Mouse (Mus musculus) liver, embryonic 13.5 days (tissue): Measurements from ENCODE around the gene Cep295nl. TPM values are rescaled to one million over a fixed set of nuclear protein-coding genes. Genes with fewer than 3 reads are reported as not detected.
A peak's percentile ranks its signal among the peaks of the same experiment; 100 is the strongest.
"Not testable (repeated sequence)": the region's sequence is repeated elsewhere in the genome, so short reads cannot be mapped to it uniquely, and the experiment has no call there.

Experiments
- ATAC-seq: fragments of 200-750 bp; cut with Nextera tagmentation; 2 replicates; pipeline ENCODE4 v1.8.0; 2017; ENCODE audit warnings: low read depth, mild to moderate bottlenecking, moderate number of reproducible peaks, moderate library complexity
- DNase-seq: peaks from one replicate; pipeline ENCODE4 v3.0.0; 2022
- H3K27ac ChIP-seq: fragments of 300-500 bp; sonication (generic); 2 replicates; pipeline ENCODE4 v1.5.1; 2015; ENCODE audit warnings: moderate library complexity, mild to moderate bottlenecking, inconsistent platforms
- H3K27me3 ChIP-seq: fragments of 300-500 bp; sonication (generic); 2 replicates; pipeline ENCODE4 v1.6.1; 2015; ENCODE audit warnings: mild to moderate bottlenecking, inconsistent platforms
- H3K36me3 ChIP-seq: fragments of 300-500 bp; sonication (generic); 2 replicates; pipeline ENCODE4 v1.6.1; 2015; ENCODE audit warnings: mild to moderate bottlenecking, inconsistent platforms
- H3K4me1 ChIP-seq: fragments of 300-500 bp; sonication (generic); replicated peaks from 2 replicates; pipeline ENCODE4 v1.6.1; 2015; ENCODE audit warnings: inconsistent platforms
- H3K4me2 ChIP-seq: fragments of 300-500 bp; sonication (generic); 2 replicates; pipeline ENCODE4 v1.6.1; 2015; ENCODE audit warnings: inconsistent platforms, mild to moderate bottlenecking, moderate library complexity
- H3K4me3 ChIP-seq: fragments of 300-500 bp; sonication (generic); replicated peaks from 2 replicates; pipeline ENCODE4 v1.5.1; 2015; ENCODE audit warnings: mild to moderate bottlenecking, inconsistent platforms
- H3K9ac ChIP-seq: fragments of 300-500 bp; sonication (generic); 2 replicates; pipeline ENCODE4 v1.6.1; 2015; ENCODE audit warnings: mild to moderate bottlenecking, inconsistent platforms
- H3K9me3 ChIP-seq: fragments of 300-500 bp; sonication (generic); replicated peaks from 2 replicates; pipeline ENCODE4 v1.6.1; 2016; ENCODE audit warnings: inconsistent platforms
- WGBS: fragments of 180-500 bp; shearing (Covaris S2); methylation state at CpG from one replicate; pipeline ENCODE4 v1.1.7; 2015; ENCODE audit not compliant: insufficient replicate concordance; 5-methylcytosine and 5-hydroxymethylcytosine counted together
- polyA plus RNA-seq: library from polyadenylated mRNA; unstranded; fragments of >200 nt; fragmentation: Nextera tagmentation; extraction: Ambion mirVana; gene quantifications from 2 replicates; pipeline ENCODE4 v1.2.1, GENCODE M21; 2015

Cep295nl gene
- not detected in 2 replicates for polyA plus RNA-seq

GRCm38 (mm10) chr11:118342400-118342981 is at the start of gene Cep295nl:
Cep295nl (minus strand) TSS chr11:118342500.
- Histone ChIP-seq H3K27me3 (no peaks in the 10 kb centered on the region; the same call in 1 of the 2 replicates), H3K36me3 (no peaks in the 10 kb centered on the region), H3K4me3 (no peak within 1 kb of the TSS), H3K27ac (no peak within 1 kb of the TSS), H3K9me3 (no peaks in the 10 kb centered on the region), H3K4me1 (no peaks in the 10 kb centered on the region), H3K9ac (no peak within 1 kb of the TSS), H3K4me2 (no peak within 1 kb of the TSS)
- WGBS: 38% methylated on average over 7 of the region's 7 CpGs
- no peak for DNase-seq
- ATAC-seq: no peak

GRCm38 (mm10) chr11:118387816-118388215 is 45.5 kb upstream of the Cep295nl start:
- not testable (repeated sequence) for H3K36me3 ChIP-seq, H3K27ac ChIP-seq, H3K4me2 ChIP-seq, H3K4me3 ChIP-seq, H3K27me3 ChIP-seq, H3K9me3 ChIP-seq, H3K9ac ChIP-seq, H3K4me1 ChIP-seq, DNase-seq, ATAC-seq
- WGBS: 81% methylated on average over 13 of the region's 13 CpGs

- peak; percentile 32 for DNase-seq
- 33% methylated on average over 11 of the region's 11 CpGs for WGBS
- Histone ChIP-seq H3K27ac (no peak overlapping the region), H3K27me3 (no peaks in the 10 kb centered on the region), H3K4me3 (no peak overlapping the region), H3K9me3 (no peaks in the 10 kb centered on the region), H3K36me3 (no peaks in the 10 kb centered on the region), H3K4me2 (no peak overlapping the region), H3K9ac (no peak overlapping the region), H3K4me1 (no peaks in the 10 kb centered on the region)
- no peak for ATAC-seq
These were observed 37.1 kb upstream of the Cep295nl start for GRCm38 (mm10) chr11:118379251-118380009.

GRCm38 (mm10) chr11:118378656-118379055 is 36.4 kb upstream of the Cep295nl start:
- DNase-seq: no peak
- Histone ChIP-seq H3K4me2 (no peak overlapping the region), H3K27ac (no peak overlapping the region), H3K4me1 (no peaks in the 10 kb centered on the region), H3K9ac (no peak overlapping the region), H3K36me3 (no peaks in the 10 kb centered on the region), H3K27me3 (no peaks in the 10 kb centered on the region), H3K4me3 (no peak overlapping the region), H3K9me3 (no peaks in the 10 kb centered on the region)
- ATAC-seq: no peak
- WGBS: 63% methylated on average over 6 of the region's 6 CpGs

GRCm38 (mm10) chr11:118376323-118376722 is 34.0 kb upstream of the Cep295nl start:
- ATAC-seq, H3K9ac ChIP-seq, H3K36me3 ChIP-seq, DNase-seq, H3K27ac ChIP-seq, H3K4me1 ChIP-seq, H3K4me2 ChIP-seq, H3K27me3 ChIP-seq, H3K9me3 ChIP-seq, H3K4me3 ChIP-seq: not testable (repeated sequence)

GRCm38 (mm10) chr11:118375881-118376280 is 33.6 kb upstream of the Cep295nl start:
- no peak overlapping the region for H3K9ac ChIP-seq

GRCm38 (mm10) chr11:118375461-118375860 is 33.2 kb upstream of the Cep295nl start:
- Histone ChIP-seq H3K9ac (no peak overlapping the region), H3K4me2 (no peak overlapping the region), H3K27me3 (no peaks in the 10 kb centered on the region), H3K4me1 (no peaks in the 10 kb centered on the region), H3K27ac (no peak overlapping the region), H3K4me3 (no peak overlapping the region), H3K36me3 (no peaks in the 10 kb centered on the region), H3K9me3 (no peaks in the 10 kb centered on the region)
- DNase-seq (no peak), ATAC-seq (no peak)
- 69% methylated on average over 8 of the region's 8 CpGs for WGBS

More at GRCm38 (mm10) chr11:118375881-118376280, 33.6 kb upstream of the Cep295nl start:
- H3K9me3 ChIP-seq: no peaks in the 10 kb centered on the region
- H3K36me3 ChIP-seq: no peaks in the 10 kb centered on the region
- no peak overlapping the region for H3K4me3 ChIP-seq
- DNase-seq: no peak
- no peak overlapping the region for H3K27ac ChIP-seq
- WGBS: 62% methylated on average over 5 of the region's 5 CpGs
- H3K4me1 ChIP-seq: no peaks in the 10 kb centered on the region
- no peaks in the 10 kb centered on the region for H3K27me3 ChIP-seq
- no peak for ATAC-seq
- no peak overlapping the region for H3K4me2 ChIP-seq

GRCm38 (mm10) chr11:118375006-118375405 is 32.7 kb upstream of the Cep295nl start:
- DNase-seq (no peak), ATAC-seq (no peak)
- no peak overlapping the region for H3K4me3 ChIP-seq
- no peaks in the 10 kb centered on the region for H3K9me3 ChIP-seq
- no peak overlapping the region for H3K9ac ChIP-seq
- no peaks in the 10 kb centered on the region for H3K27me3 ChIP-seq
- no peaks in the 10 kb centered on the region for H3K4me1 ChIP-seq
- no peak overlapping the region for H3K4me2 ChIP-seq
- H3K36me3 ChIP-seq: no peaks in the 10 kb centered on the region
- no peak overlapping the region for H3K27ac ChIP-seq

GRCm38 (mm10) chr11:118374506-118374905 is 32.2 kb upstream of the Cep295nl start:
- DNase-seq (no peak), ATAC-seq (no peak)
- H3K4me3 ChIP-seq: no peak overlapping the region
- WGBS: 41% methylated on average over 5 of the region's 5 CpGs
- H3K27ac ChIP-seq: no peak overlapping the region
- no peak overlapping the region for H3K9ac ChIP-seq
- H3K27me3 ChIP-seq: 0 out of 2 replicates have a peak, but pooled peaks cover 1% of the 10 kb centered on the region
- no peaks in the 10 kb centered on the region for H3K4me1 ChIP-seq
- no peak overlapping the region for H3K4me2 ChIP-seq
- no peaks in the 10 kb centered on the region for H3K9me3 ChIP-seq
- H3K36me3 ChIP-seq: no peaks in the 10 kb centered on the region

- DNase-seq (no peak), ATAC-seq (no peak)
- H3K4me3 ChIP-seq: no peak overlapping the region
- H3K27ac ChIP-seq: no peak overlapping the region
- no peak overlapping the region for H3K9ac ChIP-seq
- 0 out of 2 replicates have a peak, but pooled peaks cover 3% of the 10 kb centered on the region for H3K27me3 ChIP-seq
- no peak overlapping the region for H3K4me2 ChIP-seq
- 52% methylated on average over 7 of the region's 7 CpGs for WGBS
- no peaks in the 10 kb centered on the region for H3K36me3 ChIP-seq
- H3K9me3 ChIP-seq: no peaks in the 10 kb centered on the region
- H3K4me1 ChIP-seq: no peaks in the 10 kb centered on the region
These were observed 30.3 kb upstream of the Cep295nl start for GRCm38 (mm10) chr11:118372641-118373040.

GRCm38 (mm10) chr11:118371876-118372275 is 29.6 kb upstream of the Cep295nl start:
- WGBS: 71% methylated on average over 7 of the region's 7 CpGs
- H3K4me3 ChIP-seq: no peak overlapping the region
- ATAC-seq: no peak
- no peaks in the 10 kb centered on the region for H3K4me1 ChIP-seq
- no peaks in the 10 kb centered on the region for H3K9me3 ChIP-seq
- 0 out of 2 replicates have a peak, but pooled peaks cover 3% of the 10 kb centered on the region for H3K27me3 ChIP-seq
- DNase-seq: no peak
- H3K4me2 ChIP-seq: no peak overlapping the region
- H3K36me3 ChIP-seq: no peaks in the 10 kb centered on the region
- no peak overlapping the region for H3K9ac ChIP-seq
- no peak overlapping the region for H3K27ac ChIP-seq

GRCm38 (mm10) chr11:118369657-118370056 is 27.4 kb upstream of the Cep295nl start:
- WGBS: 51% methylated on average over 8 of the region's 8 CpGs

More at GRCm38 (mm10) chr11:118369657-118370056, 27.4 kb upstream of the Cep295nl start:
- H3K27ac ChIP-seq: no peak overlapping the region
- ATAC-seq (no peak), DNase-seq (no peak)
- H3K27me3 ChIP-seq: 0 out of 2 replicates have a peak, but pooled peaks cover 3% of the 10 kb centered on the region
- H3K4me2 ChIP-seq: no peak overlapping the region
- no peaks in the 10 kb centered on the region for H3K36me3 ChIP-seq
- H3K4me1 ChIP-seq: no peaks in the 10 kb centered on the region
- H3K9ac ChIP-seq: no peak overlapping the region
- H3K9me3 ChIP-seq: no peaks in the 10 kb centered on the region
- no peak overlapping the region for H3K4me3 ChIP-seq
